Mouse (Mus musculus) heart, postnatal 14 days (tissue): ENCODE results near the gene Tead3. TPM values are rescaled to one million over a fixed set of nuclear protein-coding genes. Genes with fewer than 3 reads are reported as not detected.
A peak's percentile ranks its signal among the peaks of the same experiment; 100 is the strongest.

Experiments used
- DNase-seq, 2 experiments: peaks; one replicate each; pipeline ENCODE4 v3.0.0; 2021 to 2022
- intact Hi-C: fragments of 180-260 bp; cut with DNase I; formaldehyde crosslinking; loops from one replicate; pipeline ENCODE4 v1.15.1; 2025
- total RNA-seq, 2 experiments: library from RNA; stranded (reverse); gene quantifications; 2 replicates each; pipeline ENCODE4 v1.2.3; 2021

Gene Tead3
- total RNA-seq, 2 experiments from 2014 or later: 12.3 to 19.2 TPM

DNA sequence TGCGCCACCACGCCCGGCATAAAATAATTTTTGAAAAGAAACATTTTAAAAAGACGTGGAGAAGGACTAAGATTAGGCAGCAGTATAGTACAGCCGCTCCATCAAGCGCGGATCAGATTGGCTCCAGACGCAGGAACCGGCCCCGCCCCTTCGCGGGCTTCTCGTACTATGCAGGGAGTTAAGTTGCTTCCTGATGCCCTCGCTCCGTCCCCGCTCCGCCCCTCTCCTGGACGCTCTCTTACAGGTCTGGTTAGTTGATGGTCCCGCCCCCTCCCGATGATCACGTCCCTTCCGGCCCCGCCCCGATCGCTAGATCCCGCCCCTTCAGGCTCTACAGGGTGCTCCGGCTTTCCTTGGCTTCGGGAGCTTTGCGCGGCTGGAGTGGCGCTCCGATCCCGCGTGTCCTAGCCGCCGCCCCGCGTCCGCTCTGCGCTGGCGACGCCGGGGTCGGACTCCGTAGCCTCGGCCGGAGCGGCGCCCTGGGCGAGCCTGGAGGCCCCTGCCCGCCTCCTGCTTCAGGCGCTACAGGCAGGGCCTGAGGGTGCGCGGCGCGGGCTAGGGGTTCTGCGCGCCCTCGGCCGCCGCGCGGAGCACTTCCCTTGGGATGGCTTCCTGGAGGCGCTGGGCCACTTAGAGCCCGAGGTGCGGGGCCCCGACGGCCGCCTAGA is 37.3 kb downstream of the Tead3 start, which contains the start of gene Fance:
Gene Fance, plus strand, starts transcription at position 308 of the 668 bp plus-strand sequence.
- peak; percentile 94 for DNase-seq
- intact Hi-C loops: no loop called here

DNA sequence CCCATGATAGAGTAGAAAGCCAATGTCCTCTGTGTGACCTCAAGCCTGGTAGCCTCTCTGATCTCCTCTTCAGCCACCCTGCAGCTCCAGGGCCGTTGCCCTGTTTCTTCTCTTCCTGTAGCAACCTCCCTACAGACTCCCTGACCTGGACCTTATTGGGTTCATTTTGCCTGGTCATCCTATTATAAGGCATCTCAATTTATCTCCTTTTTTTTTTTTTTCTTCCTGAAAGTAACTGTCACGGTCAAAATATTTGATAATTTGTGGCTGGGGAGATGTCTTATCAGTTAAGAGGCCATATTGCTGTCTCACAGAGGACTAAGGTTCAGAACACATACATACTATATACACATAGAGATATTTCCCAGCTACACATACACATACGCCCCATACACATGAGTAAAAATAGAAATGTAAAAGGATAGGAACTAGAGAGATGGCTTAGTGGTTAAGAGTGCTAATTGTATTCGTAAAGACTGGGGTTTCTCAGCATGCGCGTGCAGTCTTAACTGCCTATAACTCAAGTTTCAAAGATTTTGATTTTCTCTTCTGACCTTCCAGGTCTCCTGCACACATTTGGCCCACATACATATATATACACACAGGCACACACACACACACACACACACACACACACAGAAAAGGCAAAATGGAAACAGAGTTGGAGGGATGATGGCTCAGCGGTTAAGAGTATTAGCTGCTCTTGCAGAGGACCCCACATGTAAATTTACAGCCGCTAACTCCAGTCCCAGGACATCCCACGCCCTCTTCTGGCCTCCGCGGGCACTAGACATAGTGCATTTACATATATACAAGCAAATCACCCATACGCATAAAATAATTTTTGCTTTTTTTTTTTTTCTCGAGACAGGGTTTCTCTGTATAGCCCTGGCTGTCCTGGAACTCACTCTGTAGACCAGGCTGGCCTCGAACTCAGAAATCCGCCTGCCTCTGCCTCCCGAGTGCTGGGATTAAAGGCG is 38.1 kb downstream of the Tead3 start:
- peak in 1 of 2 experiments; percentile 46 for DNase-seq
- intact Hi-C loops: no loop called here

DNA sequence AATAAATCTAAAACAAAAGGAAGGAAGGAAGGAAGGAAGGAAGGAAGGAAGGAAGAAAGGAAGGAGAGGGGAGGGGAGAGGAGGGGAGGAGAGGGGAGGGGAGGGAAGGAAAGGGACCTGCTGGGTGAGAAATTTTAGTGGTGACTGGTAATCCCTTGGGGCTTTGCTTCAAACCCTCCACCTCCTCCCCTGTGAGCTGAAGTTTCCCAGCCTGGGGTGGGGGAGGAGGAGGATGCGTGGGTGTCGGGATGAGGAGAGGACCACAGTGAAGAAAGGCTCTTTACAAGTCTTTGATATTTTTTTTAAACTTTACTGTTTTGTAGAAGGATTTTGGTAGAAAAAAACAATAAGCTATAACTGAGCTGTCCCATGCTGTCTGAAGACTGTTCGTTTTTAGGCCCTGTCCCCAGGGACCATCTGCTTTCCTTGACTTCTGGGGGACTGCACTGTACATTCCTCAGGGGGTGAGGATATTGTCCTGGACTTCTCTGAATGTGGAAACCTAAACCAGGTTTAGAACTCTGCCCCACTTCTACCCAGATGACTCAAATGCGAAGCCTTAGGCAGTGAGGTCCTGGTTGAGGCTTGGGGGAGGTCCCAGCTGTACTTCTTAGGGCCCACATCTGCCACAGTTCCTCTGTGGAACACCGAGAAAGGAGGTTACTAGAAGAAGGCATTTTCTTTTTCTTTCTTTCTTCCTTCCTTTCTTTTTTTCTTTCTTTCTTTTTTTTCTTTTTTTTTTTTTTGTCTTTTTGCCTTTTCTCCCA is 39.1 kb downstream of the Tead3 start:
- intact Hi-C loops: no loop called here
- DNase-seq: no peak

DNA sequence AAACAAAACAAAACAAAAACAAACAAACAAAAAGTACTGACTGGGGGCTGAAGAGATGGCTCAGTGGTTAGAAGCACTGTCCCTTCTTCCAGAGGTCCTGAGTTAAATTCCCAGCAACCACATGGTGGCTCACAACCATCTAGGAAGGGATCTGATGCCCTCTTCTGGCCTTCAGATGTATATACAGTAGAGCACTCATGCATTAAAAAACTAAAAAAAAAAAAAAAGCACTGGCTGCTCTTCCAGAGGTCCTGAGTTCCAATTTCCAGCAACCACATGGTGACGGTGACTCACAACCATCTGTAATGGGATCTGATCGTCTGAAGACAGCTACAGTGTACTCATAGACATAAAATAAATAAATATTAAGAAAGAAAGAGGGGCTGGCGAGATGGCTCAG is 39.8 kb downstream of the Tead3 start:
- intact Hi-C loops: no loop called here
- no peak for DNase-seq

DNA sequence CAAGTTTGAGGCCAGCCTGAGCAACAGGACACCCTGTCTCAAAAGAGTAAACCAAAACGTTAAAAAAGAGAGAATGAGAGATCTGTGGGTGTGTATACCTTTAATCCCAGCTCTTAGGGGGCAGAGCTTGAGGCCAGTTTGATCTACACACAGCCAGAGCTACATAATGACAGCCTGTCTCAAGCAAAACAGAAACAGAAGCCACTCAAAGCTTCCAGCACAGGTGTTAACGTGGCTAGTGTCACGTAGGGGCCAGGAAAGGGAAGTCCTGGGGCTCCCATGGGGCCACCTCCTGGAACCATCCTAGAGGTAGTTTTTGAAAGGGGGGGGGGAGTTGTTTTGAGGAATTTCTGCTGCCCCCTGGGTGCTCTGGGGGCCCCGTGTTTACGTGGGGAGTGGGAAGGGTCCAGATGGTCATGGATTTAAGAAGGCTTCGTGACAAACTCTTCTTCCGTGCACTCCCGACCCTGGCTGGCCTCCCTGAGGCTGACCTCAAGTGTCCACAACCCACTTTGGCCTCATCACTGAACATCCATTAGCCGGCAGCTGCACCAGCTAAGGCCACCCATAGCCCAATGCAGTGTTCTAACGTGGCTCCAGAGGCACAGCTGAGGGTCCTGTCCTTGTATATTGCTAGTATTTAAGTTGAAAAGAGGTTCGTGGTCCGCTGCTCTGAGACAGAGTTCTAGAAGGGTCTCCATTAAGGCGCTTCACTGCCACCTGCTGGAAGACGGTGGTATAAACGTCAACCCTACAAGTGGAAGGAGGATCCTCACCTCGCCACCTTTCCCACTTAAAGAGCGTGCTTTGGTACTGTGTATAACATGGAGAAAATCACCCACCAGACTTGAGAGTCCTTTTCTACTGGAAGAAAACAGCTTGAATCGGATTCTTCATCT is 42.1 kb downstream of the Tead3 start:
- peak; percentile 89 to 96 for DNase-seq
- intact Hi-C loops: loop anchor here (1.0 to 10.0 kb wide), 4 partner anchors 78 to 224 kb away; partner anchors contain the start of genes Def6 and Tcp11

DNA sequence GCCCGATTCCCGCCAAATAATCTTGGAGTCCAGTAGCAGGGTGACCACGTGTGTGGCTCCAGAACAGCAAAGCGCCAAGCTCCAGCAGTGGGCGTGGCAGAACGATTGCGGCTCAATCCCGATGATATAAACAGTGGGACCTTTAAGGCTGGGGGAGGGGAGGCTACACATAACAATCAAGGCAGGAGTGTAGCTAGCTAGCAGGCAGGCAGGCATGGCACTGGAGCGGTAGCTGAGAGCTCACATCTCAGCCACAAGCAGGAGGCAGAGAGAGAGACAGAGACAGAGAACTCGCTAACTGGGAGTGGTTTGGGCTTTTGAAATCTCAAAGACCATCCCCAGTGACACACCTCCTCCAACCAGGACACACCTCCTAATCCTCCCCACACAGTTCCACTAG is 45.4 kb downstream of the Tead3 start:
- intact Hi-C loops: loop anchor here (5.0 to 10.0 kb wide), 2 partner anchors 98 to 220 kb away; partner anchors contain the start of genes Def6 and Tcp11
- no peak for DNase-seq

DNA sequence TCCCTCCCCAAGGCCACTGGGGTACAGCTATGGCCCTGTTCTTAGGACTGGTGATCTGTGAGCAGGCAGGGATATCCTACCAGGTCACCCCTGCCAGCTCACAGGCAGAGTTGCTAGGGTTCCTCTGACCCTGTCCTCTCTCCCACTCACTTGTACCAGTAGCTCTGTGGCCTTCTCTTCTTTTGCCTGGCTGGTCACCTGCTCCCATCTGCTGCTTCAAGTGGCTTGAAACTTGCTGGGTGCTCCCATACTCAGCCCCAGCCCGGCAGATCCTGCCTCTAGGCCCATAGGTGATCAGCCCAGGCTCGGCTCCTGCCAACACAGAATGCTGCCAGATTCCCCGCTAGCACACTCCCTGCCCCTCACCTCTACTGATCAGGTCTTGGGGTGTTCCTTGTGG is 49.8 kb downstream of the Tead3 start:
- DNase-seq: no peak
- intact Hi-C loops: loop anchor here (10.0 kb wide), 1 partner anchor 216 kb away; the partner anchor contains the start of gene Tcp11

DNA sequence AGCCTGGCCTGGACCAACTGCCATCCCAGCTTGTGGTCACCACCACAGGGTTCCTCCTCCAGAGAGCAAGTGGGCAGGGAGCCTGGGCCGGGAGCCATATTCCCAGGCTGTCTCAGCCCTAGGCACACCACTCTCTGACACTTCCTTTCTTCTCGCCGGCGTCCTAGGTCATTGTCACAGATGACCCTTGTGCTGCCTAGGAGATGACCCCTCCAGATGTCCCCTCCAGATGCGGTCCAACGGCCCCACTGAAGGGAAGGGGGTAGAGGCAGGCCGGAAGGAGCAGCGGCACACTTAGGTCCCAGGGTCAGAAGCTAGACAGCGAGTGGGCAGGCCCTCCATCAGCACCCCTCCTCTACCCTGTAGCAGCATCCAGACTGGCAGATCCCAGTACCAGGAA is 50.3 kb downstream of the Tead3 start:
- intact Hi-C loops: loop anchor here (10.0 kb wide), 1 partner anchor 216 kb away; the partner anchor contains the start of gene Tcp11
- DNase-seq: no peak

DNA sequence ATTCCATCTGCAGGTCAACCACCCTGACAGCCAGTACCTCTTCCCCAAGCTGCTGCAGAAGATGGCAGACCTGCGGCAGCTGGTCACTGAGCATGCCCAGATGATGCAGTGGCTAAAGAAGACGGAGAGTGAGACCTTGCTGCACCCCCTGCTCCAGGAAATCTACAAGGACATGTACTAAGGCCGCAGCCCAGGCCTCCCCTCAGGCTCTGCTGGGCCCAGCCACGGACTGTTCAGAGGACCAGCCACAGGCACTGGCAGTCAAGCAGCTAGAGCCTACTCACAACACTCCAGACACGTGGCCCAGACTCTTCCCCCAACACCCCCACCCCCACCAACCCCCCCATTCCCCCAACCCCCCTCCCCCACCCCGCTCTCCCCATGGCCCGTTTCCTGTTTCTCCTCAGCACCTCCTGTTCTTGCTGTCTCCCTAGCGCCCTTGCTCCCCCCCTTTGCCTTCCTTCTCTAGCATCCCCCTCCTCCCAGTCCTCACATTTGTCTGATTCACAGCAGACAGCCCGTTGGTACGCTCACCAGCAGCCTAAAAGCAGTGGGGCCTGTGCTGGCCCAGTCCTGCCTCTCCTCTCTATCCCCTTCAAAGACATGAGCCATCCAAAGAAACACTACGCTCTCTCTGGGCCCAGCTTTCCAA is 50.8 kb downstream of the Tead3 start:
- intact Hi-C loops: loop anchor here (10.0 kb wide), 1 partner anchor 215 kb away; the partner anchor contains the start of gene Tcp11

DNA sequence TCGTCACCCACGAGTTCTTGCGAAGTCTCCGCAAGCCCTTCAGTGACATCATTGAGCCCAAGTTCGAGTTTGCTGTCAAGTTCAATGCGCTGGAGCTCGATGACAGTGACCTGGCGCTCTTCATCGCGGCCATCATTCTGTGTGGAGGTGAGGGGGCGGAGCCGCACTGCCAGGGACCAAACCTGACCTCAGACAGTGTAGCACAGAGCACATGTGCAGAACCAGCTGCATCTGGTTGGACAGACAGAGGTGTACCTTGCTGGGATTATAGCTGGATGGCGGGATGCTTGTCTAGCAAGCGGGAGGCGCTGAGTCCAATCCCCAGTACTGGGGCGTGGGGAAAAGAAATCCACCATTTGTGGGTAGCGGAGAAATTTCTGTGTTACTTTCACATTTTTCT is 51.7 kb downstream of the Tead3 start:
- intact Hi-C loops: no loop called here
- no peak for DNase-seq

More for the DNA sequence above, 50.8 kb downstream of the Tead3 start:
- DNase-seq: no peak

DNA sequence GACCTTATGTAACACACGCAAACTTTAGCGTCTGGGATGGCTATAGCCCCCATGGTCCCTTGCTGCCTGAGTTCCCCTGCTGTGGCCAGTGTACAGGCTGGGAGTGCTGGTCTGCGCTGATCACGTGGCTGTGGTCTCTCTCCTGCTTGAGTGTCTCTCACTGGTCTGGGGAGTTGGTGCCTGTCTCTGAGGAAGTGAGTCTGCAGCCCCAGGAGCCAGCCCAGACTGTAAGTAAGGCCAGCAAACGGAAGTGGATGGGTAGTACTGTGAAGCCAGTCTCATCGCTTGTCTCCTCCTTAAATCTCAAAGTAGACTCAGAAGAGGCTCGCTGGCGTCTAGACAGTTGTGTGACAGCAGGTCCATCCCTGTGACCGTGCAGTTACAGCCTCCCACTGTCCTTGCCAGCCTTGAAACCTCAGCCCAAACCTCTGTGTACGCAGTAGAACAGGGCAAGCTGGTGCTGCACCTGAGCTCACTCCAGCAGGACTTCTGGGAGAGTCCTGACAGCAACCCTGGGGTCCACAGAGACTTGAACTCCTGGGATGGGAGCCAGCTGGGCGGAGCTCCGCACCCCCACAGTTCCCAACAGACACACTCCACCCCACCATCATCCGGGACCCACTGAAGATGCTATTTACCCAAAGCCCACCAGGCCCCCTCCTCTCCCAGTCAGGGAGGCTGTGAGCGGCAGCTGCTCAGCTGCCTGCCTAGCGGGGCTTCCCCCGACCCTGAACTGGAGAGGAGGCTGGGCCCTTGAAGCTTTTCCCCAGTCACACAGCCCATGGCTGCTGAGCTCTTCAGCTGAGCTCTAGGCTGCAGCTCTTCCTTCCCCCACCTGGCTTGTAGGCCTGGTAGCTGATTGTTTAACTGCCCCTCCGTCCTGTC is 55.9 kb downstream of the Tead3 start:
- DNase-seq: no peak
- intact Hi-C loops: no loop called here

DNA sequence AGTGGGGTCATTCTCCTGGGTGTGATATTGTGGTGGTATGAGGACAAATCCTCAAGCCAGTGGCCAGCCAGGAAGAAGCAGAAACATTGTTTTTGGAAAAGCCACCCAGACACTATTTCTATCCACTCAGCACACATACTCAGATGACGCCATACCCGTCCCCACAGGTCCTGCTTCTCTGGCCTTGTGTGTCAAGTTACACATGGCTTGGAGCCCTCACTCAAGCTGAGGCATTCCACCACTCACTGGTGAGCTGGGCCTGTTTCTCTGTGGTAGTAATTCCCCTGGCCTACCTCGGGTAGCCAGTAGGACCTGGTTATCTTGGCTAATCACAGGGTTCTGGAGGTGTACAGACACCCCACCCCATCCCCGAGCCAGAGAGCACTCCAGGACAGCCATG is 56.9 kb downstream of the Tead3 start:
- intact Hi-C loops: no loop called here
- DNase-seq: no peak

DNA sequence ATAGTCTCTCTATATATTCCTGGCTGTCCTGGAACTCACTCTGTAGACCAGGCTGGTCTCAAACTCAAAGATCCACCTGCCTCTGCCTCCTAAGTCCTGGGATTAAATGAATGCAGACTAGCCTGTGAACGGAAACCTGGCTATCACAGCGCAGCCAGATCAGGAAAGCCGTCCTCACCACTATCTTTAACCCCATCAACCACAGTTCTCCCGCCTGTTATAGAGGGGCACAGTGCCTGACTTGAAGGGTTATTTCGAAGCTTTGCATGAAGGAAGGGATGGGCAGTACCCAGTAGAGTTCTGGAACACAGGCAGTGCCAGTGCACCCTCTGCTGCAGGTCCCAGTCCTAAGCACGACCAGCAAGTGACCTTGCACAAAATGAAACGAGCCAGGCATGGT is 59.3 kb downstream of the Tead3 start:
- intact Hi-C loops: no loop called here
- no peak for DNase-seq

DNA sequence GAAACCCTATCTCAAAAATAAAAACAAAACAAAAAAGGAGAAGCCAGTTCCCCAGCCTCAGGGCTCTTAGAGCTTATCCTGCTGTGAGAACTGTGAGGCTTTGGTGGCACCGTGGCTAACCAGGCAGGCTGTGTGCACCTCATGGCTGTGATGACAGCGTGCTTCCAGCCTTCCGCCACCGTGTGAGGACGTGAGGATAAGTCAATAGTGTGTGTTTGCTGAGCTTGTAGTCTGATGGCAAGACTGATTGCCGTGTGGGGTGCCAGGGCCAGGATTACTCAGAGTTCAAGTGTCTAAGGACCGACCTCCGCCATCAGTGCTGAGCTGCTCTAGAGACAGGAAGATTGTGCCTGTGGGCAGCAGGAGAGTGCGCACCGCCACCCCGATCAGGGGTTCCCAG is 59.9 kb downstream of the Tead3 start:
- intact Hi-C loops: no loop called here
- DNase-seq: no peak

DNA sequence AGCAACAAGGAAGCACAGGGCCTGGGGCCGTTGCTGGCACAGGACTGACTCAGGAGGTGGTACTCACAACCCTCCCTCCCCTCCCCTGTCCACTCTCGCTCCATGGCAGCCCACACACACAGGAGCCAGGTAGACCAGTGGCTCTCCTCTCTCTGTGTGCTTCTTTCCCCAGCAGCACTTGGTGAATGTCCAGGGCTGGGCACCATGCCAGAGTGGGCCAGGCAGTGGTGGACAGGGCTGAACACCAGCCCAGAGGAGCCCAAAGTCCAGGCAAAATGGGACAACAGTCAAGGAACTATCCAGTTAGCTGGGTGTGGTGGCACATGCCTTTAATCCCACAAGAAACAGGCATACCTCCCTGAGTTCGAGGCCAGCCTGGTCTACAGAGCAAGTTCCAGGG is 60.4 kb downstream of the Tead3 start:
- DNase-seq: peak; percentile 67 to 75
- intact Hi-C loops: no loop called here

DNA sequence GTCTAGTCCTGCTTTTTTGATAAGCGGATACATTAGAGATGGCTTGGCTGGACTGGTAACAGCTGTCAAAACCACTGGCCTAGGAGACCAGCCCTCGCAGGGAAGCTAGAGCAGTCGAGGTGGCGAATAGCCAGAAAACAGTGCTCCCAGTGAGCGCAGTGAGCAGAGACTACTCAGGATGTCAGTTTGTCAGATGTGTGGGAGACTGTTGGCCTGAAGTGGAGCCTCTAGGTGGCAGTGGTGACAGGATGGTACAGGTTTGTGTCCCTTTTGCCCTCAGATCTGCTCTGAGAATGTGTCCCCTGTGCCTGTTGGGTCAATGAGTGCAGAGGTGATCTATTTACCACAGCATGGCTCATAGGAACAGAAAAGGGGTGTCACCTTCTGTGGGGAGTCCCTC is 62.6 kb downstream of the Tead3 start:
- DNase-seq: peak in 1 of 2 experiments; percentile 31
- intact Hi-C loops: no loop called here

DNA sequence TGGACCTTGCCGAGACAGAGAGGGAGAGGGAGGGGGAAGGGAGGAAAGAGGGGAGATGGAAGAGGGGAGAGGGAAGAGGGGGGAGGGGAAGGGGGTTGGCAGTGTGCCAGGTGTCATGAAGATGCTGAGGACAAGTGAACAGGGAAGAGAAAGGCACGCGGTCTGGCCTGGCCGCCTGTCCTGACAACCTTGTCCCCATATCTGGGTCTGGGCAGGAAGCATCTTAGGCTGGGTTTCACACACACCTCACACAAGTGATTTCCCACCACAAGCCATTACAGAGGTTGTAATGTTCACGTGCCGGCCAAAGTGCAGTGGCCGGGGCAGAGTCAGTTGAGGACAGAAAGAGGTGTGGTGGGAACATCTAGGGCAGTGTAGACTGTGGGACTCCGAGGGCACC is 63.0 kb downstream of the Tead3 start:
- no peak for DNase-seq
- intact Hi-C loops: no loop called here

DNA sequence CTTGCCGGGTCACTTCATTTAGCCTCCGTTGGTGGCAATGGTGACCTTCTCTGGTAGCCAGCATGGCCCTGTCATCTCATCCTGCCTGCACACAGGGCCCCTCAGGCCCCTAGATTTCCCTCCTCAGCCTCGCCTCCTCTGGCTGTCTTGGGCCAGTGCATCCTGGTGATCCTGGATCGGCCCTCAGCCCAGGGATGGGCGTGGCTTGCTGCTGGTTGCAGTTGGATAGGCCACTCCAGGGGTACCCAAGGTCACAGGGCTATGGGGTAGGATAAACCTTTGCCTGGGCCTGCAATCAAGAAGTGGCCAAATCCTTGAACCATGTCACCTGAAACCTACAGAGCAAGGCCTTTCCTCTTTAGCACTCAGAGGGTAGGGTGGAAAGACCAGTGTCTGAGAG is 63.7 kb downstream of the Tead3 start:
- intact Hi-C loops: no loop called here
- DNase-seq: no peak
